Comparison of ENCODE assay signal across 7 mouse cellular contexts in genomic region chr8:71396639-71397305, GRCm38 (mm10). TPM values are rescaled to one million over a fixed set of nuclear protein-coding genes. Genes with fewer than 3 reads are reported as not detected.
DNase-seq lines count a peak whose midpoint lies in the region; ATAC-seq lines count a peak whose summit lies in the region.

Gene Babam1 (plus strand): TSS chr8:71396861.

- ATAC-seq in inflammation-experienced regulatory T-cells, adult 6 months: peak; percentile 99
- ATAC-seq in megakaryocyte-erythroid progenitor cell, adult 5-6 weeks (replicated peaks; ENCODE audit: low FRiP score, low TSS enrichment, poor library complexity, severe bottlenecking): peak; percentile 99

- intact Hi-C loops in gastrocnemius, postnatal 14 days (cut with DNase I; ENCODE audit: low total_unique reads): no loop called here
- intact Hi-C loops in left cerebral cortex, postnatal 10 days (cut with DNase I): no loop called here

- peak; percentile 79 to 82 for DNase-seq in adrenal gland, adult 18-20 months (ENCODE audit: low spot score in 2 of 2)
- peak; percentile 97 for DNase-seq in embryo, embryonic 10.5 days (ENCODE audit: low spot score)
- peak; percentile 92 for DNase-seq in gastrocnemius, postnatal 14 days
- DNase-seq in left cerebral cortex, postnatal 10 days (ENCODE audit: extremely low spot score in 1 of 2, low spot score in 2 of 2): peak; percentile 95 to 96
- DNase-seq in right cerebral cortex, postnatal 25 days: peak; percentile 94

RNA-seq across cellular contexts. Expression of gene Babam1, which starts in this region (rescaled TPM):
- total RNA-seq in adrenal gland, adult 18-20 months (2021): 100 to 1,000 TPM in 1 of 2 experiments, 10 to 100 TPM in 1; 97.9 to 107 TPM
- 10 to 100 TPM; 61.3 to 66.5 TPM for total RNA-seq in gastrocnemius, postnatal 14 days (2021)
- 10 to 100 TPM; 52.0 to 70.5 (median 54.7) TPM for polyA plus RNA-seq in inflammation-experienced regulatory T-cells, adult 6 months (2017; shearing (Covaris generic))
- total RNA-seq in left cerebral cortex, postnatal 10 days (2021): 10 to 100 TPM; 73.4 to 86.2 TPM
- total RNA-seq in megakaryocyte-erythroid progenitor cell, adult 5-6 weeks (2014; fragmentation: Nextera tagmentation): 107 and 130 TPM in 2 replicates
- 73.7 and 90.2 TPM in 2 replicates for total RNA-seq in megakaryocyte-erythroid progenitor cell, adult 5-6 weeks (2017)

Comparison
In these comparisons a context has a peak if more than half of its experiments do, and no peak if none do; other contexts are left out.
1. Peak in every context shown above with its lines: DNase-seq and ATAC-seq.